Mouse (Mus musculus): ENCODE results near the gene C1qtnf5. TPM values are rescaled to one million over a fixed set of nuclear protein-coding genes. Genes with fewer than 3 reads are reported as not detected.
A peak's percentile ranks its signal among the peaks of the same experiment; 100 is the strongest.

The C1qtnf5 gene
- polyA plus RNA-seq, 1 experiment from 2014 or later, result 1.3 TPM

- H3K9ac ChIP-seq (replicated peaks), result no peak overlapping the region
- no peak overlapping the region for H3K4me2 ChIP-seq (ENCODE audit: low read depth, low read length)
- no peak for ATAC-seq
- H3K36me3 ChIP-seq (replicated peaks; ENCODE audit: insufficient read depth, low read length), result no peaks in the 10 kb centered on the region
- H3K9me3 ChIP-seq (ENCODE audit: low read length), result no peaks in the 10 kb centered on the region
- H3K27me3 ChIP-seq (ENCODE audit: insufficient read depth, low read length), result 0 out of 2 replicates have a peak, but pooled peaks cover 3% of the 10 kb centered on the region
- no peak overlapping the region for H3K4me3 ChIP-seq (ENCODE audit: low read depth, low read length)
- H3K27ac ChIP-seq (ENCODE audit: low read depth), result no peak overlapping the region
- 58% methylated on average over 6 of the region's 6 CpGs for WGBS (ENCODE audit: insufficient replicate concordance)
- peaks cover 9% of the 10 kb centered on the region; the same call in 1 of the 2 replicates for H3K4me1 ChIP-seq (ENCODE audit: insufficient read depth)
- TF ChIP-seq CTCF (IDR thresholded peaks at IDR 0.05; ENCODE audit: low read depth), result peak; percentile 71
- no peak for TF ChIP-seq EP300 (IDR thresholded peaks at IDR 0.05; ENCODE audit: low read depth)
- DNase-seq, result no peak
Observed at GRCm38 (mm10) chr9:44124317-44124716, 17.3 kb downstream of the C1qtnf5 start.

DNA sequence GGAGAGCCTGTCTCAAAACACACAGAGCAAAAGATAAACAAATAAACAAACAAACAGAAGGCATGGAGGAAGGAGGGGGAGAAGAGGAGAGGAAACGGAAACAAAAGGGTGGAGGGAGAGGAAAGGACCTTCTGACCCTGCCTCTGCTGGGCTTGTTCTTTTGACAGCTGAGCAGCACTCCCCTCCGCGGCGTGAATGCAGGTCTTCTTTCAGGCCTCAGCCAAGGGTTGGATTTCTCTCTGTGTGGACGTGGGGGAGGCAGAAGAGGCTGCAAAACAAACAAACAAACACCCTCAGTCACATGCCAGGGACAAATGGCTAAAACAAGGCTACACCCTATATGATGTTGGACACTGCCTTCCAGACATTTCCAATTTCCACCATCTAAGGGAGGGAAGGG lies 18.0 kb downstream of the C1qtnf5 start:
- ATAC-seq (no peak), DNase-seq (no peak)
- H3K27ac ChIP-seq (ENCODE audit: low read depth), result no peak overlapping the region
- WGBS (ENCODE audit: insufficient replicate concordance), result 61% methylated on average over 5 of the region's 5 CpGs
- peaks cover 13% of the 10 kb centered on the region for H3K4me1 ChIP-seq (ENCODE audit: insufficient read depth)
- H3K36me3 ChIP-seq (replicated peaks; ENCODE audit: insufficient read depth, low read length), result no peaks in the 10 kb centered on the region
- no peaks in the 10 kb centered on the region for H3K9me3 ChIP-seq (ENCODE audit: low read length)
- H3K9ac ChIP-seq (replicated peaks), result no peak overlapping the region
- no peak overlapping the region for H3K4me3 ChIP-seq (ENCODE audit: low read depth, low read length)
- no peak overlapping the region for H3K4me2 ChIP-seq (ENCODE audit: low read depth, low read length)
- no peak for TF ChIP-seq CTCF (IDR thresholded peaks at IDR 0.05; ENCODE audit: low read depth)
- TF ChIP-seq EP300 (IDR thresholded peaks at IDR 0.05; ENCODE audit: low read depth), result no peak
- 0 out of 2 replicates have a peak, but pooled peaks cover 3% of the 10 kb centered on the region for H3K27me3 ChIP-seq (ENCODE audit: insufficient read depth, low read length)

- peak; percentile 43 for ATAC-seq
- Histone ChIP-seq H3K9me3 (ENCODE audit: low read length) (no peaks in the 10 kb centered on the region), H3K9ac (replicated peaks) (no peak overlapping the region), H3K36me3 (replicated peaks; ENCODE audit: insufficient read depth, low read length) (no peaks in the 10 kb centered on the region), H3K4me3 (ENCODE audit: low read depth, low read length) (peak overlapping the region; percentile 9; the same call in 1 of the 2 replicates), H3K4me2 (ENCODE audit: low read depth, low read length) (peak overlapping the region; percentile 53), H3K27ac (ENCODE audit: low read depth) (peak overlapping the region; percentile 68; the same call in 1 of the 2 replicates), H3K4me1 (ENCODE audit: insufficient read depth) (peaks cover 20% of the 10 kb centered on the region), H3K27me3 (ENCODE audit: insufficient read depth, low read length) (peaks cover 8% of the 10 kb centered on the region; the same call in 1 of the 2 replicates)
- TF ChIP-seq CTCF (IDR thresholded peaks at IDR 0.05; ENCODE audit: low read depth) (peak; percentile 93), EP300 (IDR thresholded peaks at IDR 0.05; ENCODE audit: low read depth) (no peak)
- peak; percentile 87 for DNase-seq
- WGBS (ENCODE audit: insufficient replicate concordance), result 34% methylated on average over 18 of the region's 18 CpGs
Observed at GRCm38 (mm10) chr9:44125546-44126428, 18.7 kb downstream of the C1qtnf5 start.

- H3K4me3 ChIP-seq (ENCODE audit: low read depth, low read length), result peak overlapping the region; percentile 9; the same call in 1 of the 2 replicates
- H3K4me2 ChIP-seq (ENCODE audit: low read depth, low read length), result 0 out of 2 replicates have a peak overlapping the region, but pooled peaks have one; percentile 53
- no peaks in the 10 kb centered on the region for H3K9me3 ChIP-seq (ENCODE audit: low read length)
- DNase-seq, result no peak
- H3K9ac ChIP-seq (replicated peaks), result no peak overlapping the region
- H3K36me3 ChIP-seq (replicated peaks; ENCODE audit: insufficient read depth, low read length), result no peaks in the 10 kb centered on the region
- H3K27ac ChIP-seq (ENCODE audit: low read depth), result peak overlapping the region; percentile 68
- TF ChIP-seq CTCF (IDR thresholded peaks at IDR 0.05; ENCODE audit: low read depth) (no peak), EP300 (IDR thresholded peaks at IDR 0.05; ENCODE audit: low read depth) (no peak)
- peaks cover 20% of the 10 kb centered on the region for H3K4me1 ChIP-seq (ENCODE audit: insufficient read depth)
- H3K27me3 ChIP-seq (ENCODE audit: insufficient read depth, low read length), result peaks cover 16% of the 10 kb centered on the region
- 59% methylated on average over 3 of the region's 3 CpGs for WGBS (ENCODE audit: insufficient replicate concordance)
- ATAC-seq, result no peak
Observed at GRCm38 (mm10) chr9:44126746-44127145, 19.7 kb downstream of the C1qtnf5 start.

- DNase-seq (no peak), ATAC-seq (no peak)
- no peaks in the 10 kb centered on the region for H3K9me3 ChIP-seq (ENCODE audit: low read length)
- 59% methylated on average over 3 of the region's 3 CpGs for whole genome bisulfite sequencing (ENCODE audit: insufficient replicate concordance)
- H3K4me2 ChIP-seq (ENCODE audit: low read depth, low read length), result no peak overlapping the region
- H3K27me3 ChIP-seq (ENCODE audit: insufficient read depth, low read length), result peaks cover 19% of the 10 kb centered on the region
- no peak overlapping the region for H3K9ac ChIP-seq (replicated peaks)
- H3K27ac ChIP-seq (ENCODE audit: low read depth), result peak overlapping the region; percentile 68
- peaks cover 20% of the 10 kb centered on the region for H3K4me1 ChIP-seq (ENCODE audit: insufficient read depth)
- no peak overlapping the region for H3K4me3 ChIP-seq (ENCODE audit: low read depth, low read length)
- H3K36me3 ChIP-seq (replicated peaks; ENCODE audit: insufficient read depth, low read length), result no peaks in the 10 kb centered on the region
- TF ChIP-seq EP300 (IDR thresholded peaks at IDR 0.05; ENCODE audit: low read depth) (no peak), CTCF (IDR thresholded peaks at IDR 0.05; ENCODE audit: low read depth) (no peak)
Observed at GRCm38 (mm10) chr9:44127351-44127801, 20.3 kb downstream of the C1qtnf5 start.

DNA sequence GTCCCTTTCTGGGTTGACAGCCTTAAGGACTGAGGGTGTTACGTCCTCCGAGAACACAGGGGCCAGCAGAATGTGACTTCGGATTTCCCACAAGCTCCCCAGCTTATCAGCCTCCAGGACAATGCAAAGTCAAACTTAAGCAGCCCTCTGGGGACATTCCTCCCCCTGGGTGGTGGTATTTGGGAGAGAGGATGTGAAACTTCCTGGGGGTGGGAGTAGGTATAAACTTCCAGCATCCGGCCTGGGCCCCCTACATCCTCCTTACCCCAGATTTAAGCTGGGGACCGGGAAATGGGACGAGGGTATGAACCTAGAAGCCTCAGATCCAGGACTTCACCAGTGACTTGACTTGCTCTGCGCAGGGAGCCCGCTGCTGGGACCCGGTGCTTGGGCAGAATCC lies 22.6 kb downstream of the C1qtnf5 start:
- 10% methylated on average over 9 of the region's 9 CpGs for WGBS (ENCODE audit: insufficient replicate concordance)

More for the DNA sequence above, 22.6 kb downstream of the C1qtnf5 start:
- peaks cover 41% of the 10 kb centered on the region for H3K27me3 ChIP-seq (ENCODE audit: insufficient read depth, low read length)
- ATAC-seq (peak; percentile 22), DNase-seq (no peak)
- peaks cover 28% of the 10 kb centered on the region for H3K4me1 ChIP-seq (ENCODE audit: insufficient read depth)
- H3K9me3 ChIP-seq (ENCODE audit: low read length), result no peaks in the 10 kb centered on the region
- H3K4me2 ChIP-seq (ENCODE audit: low read depth, low read length), result peak overlapping the region; percentile 71
- peak overlapping the region; percentile 81 for H3K27ac ChIP-seq (ENCODE audit: low read depth)
- TF ChIP-seq EP300 (IDR thresholded peaks at IDR 0.05; ENCODE audit: low read depth) (no peak), CTCF (IDR thresholded peaks at IDR 0.05; ENCODE audit: low read depth) (no peak)
- no peaks in the 10 kb centered on the region for H3K36me3 ChIP-seq (replicated peaks; ENCODE audit: insufficient read depth, low read length)
- peak overlapping the region; percentile 37; the same call in 1 of the 2 replicates for H3K9ac ChIP-seq (replicated peaks)
- H3K4me3 ChIP-seq (ENCODE audit: low read depth, low read length), result peak overlapping the region; percentile 33
